16 mouse cellular contexts compared by ENCODE assay signal in the genomic region with DNA sequence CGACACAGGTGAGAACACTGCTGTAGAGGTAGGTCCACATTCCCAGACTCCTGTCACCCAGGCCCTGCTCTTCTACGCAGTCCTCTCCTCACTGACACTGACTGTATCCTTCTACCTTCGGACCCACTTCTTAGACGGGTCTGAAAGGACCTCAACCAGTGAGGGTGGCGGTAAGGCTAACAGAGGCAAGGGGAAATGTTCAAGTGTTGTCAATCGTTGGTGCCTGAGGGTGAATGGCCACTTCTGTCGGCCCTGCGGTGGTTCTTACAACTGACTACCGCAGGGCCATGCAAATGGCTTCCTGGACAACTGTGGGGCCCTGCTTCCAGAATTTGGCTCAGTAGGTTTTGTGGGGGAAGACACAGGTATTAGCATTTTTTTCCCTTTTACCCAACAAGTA.
"Had no signal": no experiment of that assay in that cellular context is flagged by ENCODE, and none has a peak within 500 bp of the region (broad histone marks: within the 10 kb centered on the region; RNA-seq: fewer than 3 reads in every experiment).

No protein-coding gene starts in this region.

- H3K27ac ChIP-seq: lung, embryonic 15.5 days; macrophage; midbrain, embryonic 13.5 days; midbrain, embryonic 15.5 days; neural tube, embryonic 12.5 days had no signal

- H3K4me1 ChIP-seq: midbrain, embryonic 15.5 days had no signal

- H3K9me3 ChIP-seq: lung, embryonic 15.5 days; megakaryocyte, embryonic 14.5 days; midbrain, embryonic 13.5 days; midbrain, embryonic 15.5 days; neural tube, embryonic 12.5 days had no signal

- H3K9ac ChIP-seq: lung, embryonic 15.5 days; midbrain, embryonic 13.5 days; midbrain, embryonic 15.5 days; neural tube, embryonic 12.5 days had no signal

- H3K4me3 ChIP-seq: lung, embryonic 15.5 days; megakaryocyte, embryonic 14.5 days; midbrain, embryonic 13.5 days; midbrain, embryonic 15.5 days; neural tube, embryonic 12.5 days had no signal

- ATAC-seq: midbrain, embryonic 13.5 days; midbrain, embryonic 15.5 days had no signal

- H3K27me3 ChIP-seq: lung, embryonic 15.5 days; megakaryocyte, embryonic 14.5 days; midbrain, embryonic 13.5 days; midbrain, embryonic 15.5 days; neural tube, embryonic 12.5 days had no signal

- DNase-seq: lung, adult 2 months; lung, postnatal 14 days; lung, postnatal 36 days; right cerebral cortex, postnatal 14 days; right cerebral cortex, postnatal 4 days; thymus, adult 18-20 months; thymus, postnatal 14 days; thymus, postnatal 36 days had no signal

- H3K4me2 ChIP-seq: liver, embryonic 11.5 days; lung, embryonic 15.5 days; midbrain, embryonic 11.5 days; midbrain, embryonic 13.5 days; midbrain, embryonic 15.5 days; neural tube, embryonic 12.5 days had no signal
